Mouse (Mus musculus): ENCODE data around the gene Fgfr2.

DNA sequence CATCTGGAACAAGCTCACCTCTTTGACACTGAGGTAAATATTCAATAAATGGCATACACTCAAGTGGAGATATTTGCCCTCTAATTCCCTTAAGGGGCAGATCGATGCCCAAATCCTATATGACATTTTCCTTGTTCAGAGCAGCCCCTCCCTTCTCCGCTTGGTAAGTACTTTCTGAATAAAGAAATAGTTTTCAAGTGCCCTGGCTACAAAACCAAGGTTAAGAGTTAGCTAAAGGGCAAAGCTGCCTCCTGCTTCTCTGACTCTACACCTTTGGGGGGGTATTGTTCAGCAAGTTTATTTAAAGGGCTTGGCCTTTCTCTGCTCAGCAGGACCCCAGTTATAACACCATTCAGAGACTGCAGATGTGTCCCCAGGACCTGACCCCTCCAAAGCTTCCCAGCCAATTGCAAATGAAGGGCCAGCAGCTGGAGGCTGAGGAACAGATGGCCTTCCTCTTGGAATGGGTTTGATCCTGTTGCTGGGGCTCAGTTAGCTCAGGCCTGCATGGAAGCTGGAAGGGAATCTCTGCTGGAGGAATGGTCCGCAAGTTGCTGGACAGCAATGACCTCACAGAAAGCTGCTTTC, 2871.1 kb downstream of the Fgfr2 start:
- TF ChIP-seq POLR2A (IDR thresholded peaks at IDR 0.05; ENCODE audit: insufficient read length, low read depth): no peak
- TF ChIP-seq MAX (IDR thresholded peaks at IDR 0.05; ENCODE audit: low read depth): no peak
- TF ChIP-seq TCF12 (IDR thresholded peaks at IDR 0.05; ENCODE audit: insufficient read depth, poor library complexity, severe bottlenecking): no peak
- TF ChIP-seq CEBPB (IDR thresholded peaks at IDR 0.05; ENCODE audit: insufficient read depth, poor library complexity, severe bottlenecking): no peak
- TF ChIP-seq POLR2AphosphoS2 (IDR thresholded peaks at IDR 0.05; ENCODE audit: insufficient read length, low read depth): no peak
- TF ChIP-seq MYOD1 (IDR thresholded peaks at IDR 0.05; ENCODE audit: control insufficient read depth in 1 of 3, insufficient read length in 2 of 3, low read depth in 2 of 3): no peak
- TF ChIP-seq TCF3 (IDR thresholded peaks at IDR 0.05; ENCODE audit: insufficient read length, low read depth): no peak
